Mouse (Mus musculus) left cerebral cortex, adult 8-10 months (tissue): Measurements from ENCODE around the gene Eif2a. TPM values are rescaled to one million over a fixed set of nuclear protein-coding genes. Genes with fewer than 3 reads are reported as not detected.

Experiments used
- DNase-seq, 2 experiments: peaks; one replicate each; pipeline ENCODE4 v3.0.0; 2022; ENCODE audit warnings: low spot score in 2 of 2
- total RNA-seq, 4 experiments: library from RNA; stranded (reverse); gene quantifications; 2 replicates each; pipeline ENCODE4 v1.2.4; 2022

Eif2a gene
- total RNA-seq: 10 to 100 TPM; 42.9 to 56.9 (median 52.9) TPM

DNA sequence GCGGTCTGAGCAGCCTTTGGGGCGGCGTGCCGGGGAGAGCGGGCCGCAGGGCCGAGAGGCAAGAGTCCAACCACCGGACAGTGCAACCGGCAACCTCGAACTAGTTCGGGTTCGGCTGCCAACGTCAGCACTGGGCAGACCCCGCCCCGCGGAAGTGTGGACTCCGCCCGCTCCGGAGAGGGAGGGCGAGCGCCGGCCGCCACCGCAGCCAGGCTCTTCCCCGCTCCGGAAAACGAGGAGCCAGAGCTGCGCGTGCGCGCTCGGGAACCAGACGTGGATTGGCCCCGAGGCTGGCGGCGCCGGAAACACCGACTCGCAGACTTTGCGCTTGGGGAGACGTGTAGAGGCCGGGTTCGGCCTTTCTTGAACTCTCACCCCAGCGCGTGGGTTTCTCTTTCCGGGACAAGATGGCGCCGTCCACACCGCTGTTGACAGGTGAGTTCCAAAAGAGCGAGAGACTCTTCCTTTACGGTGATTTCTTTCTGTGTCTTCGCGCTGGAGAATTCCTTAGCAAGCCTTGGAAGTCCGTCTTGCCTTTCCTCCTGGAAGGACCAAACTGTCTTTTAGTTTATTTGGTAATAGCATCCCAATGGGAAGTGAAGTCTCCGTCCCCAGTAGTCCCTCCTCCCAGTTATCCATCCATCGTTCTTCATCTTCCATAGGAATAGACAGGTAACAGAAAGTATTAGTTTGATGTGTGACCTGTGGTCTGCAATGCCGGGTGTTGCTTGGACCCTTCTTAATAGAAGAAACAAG is at the start of gene Eif2a, which contains the start of gene Serp1:
Gene Eif2a (plus strand): TSS at position 170 of the 756 bp plus-strand sequence.
Gene Serp1 (minus strand): TSS at position 241 of the 756 bp plus-strand sequence.
- peak; percentile 96 to 98 for DNase-seq

DNA sequence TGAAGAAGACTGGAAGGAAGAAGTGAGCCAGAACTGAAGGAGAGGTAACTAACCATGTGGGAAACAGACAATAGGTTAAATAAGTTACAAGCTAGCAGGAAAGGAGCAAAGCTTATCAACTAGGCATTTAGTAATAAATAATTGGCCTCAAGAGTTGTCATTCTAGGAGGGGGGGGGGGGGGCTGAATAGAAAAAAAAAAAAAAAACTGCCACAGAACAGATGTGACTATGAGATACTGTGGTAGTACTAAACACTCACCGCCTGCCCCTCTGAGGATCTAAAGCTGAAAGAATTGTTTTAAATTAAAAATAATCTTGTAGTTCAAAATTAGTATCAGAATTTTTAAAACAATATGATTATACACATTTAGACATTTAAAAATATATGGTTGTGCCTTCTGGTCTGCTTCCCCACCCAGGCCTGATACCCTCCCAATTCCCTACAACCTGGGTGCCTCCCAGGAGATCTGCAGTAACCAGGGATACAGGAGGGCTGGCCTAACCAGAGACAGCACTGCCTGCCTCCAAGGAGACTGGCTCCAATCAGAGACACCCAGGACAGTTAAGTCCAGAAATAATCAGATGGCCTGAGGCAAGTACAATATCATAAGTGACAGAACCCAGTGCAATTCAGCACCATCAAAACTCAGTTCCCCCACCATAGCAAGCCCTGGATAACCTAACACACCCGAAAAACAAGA is 46.7 kb upstream of the Eif2a start:
- no peak for DNase-seq

DNA sequence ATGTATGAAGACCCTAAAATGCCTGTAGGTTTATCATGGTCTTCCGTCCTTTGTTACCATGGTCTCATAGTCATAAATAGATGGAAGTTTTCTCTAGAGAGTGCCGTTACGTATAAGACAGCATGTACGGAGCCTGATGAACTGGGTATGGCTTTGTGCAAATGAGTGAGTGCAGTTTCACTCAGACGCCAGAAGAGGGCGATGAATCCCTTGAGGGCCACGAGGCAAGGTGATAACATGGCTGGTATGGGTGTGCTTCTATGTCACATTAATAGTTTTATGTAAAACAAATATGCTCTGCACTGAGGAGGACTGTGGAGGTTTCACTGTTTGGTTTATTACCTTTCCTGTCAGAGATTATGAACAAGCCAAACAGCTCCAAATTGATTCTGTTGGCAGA is 39.7 kb upstream of the Eif2a start:
- DNase-seq: no peak

DNA sequence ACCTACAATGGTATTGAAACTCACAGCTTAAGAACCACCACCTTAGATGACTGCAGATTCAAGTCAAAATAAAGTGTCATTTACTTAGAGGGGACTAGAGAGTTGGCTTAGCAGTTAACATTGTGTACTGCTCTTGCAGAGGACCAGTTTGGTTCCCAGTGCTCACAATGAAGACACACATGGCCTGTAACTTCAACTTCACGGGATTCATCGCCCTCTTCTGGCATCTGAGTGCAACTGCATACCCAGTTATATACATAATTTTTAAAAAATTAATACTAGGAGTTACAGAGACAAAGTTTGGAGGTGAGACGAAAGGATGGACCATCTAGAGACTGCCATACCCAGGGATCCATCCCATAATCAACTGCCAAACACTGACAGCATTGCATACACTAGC is 38.5 kb upstream of the Eif2a start:
- DNase-seq: no peak

DNA sequence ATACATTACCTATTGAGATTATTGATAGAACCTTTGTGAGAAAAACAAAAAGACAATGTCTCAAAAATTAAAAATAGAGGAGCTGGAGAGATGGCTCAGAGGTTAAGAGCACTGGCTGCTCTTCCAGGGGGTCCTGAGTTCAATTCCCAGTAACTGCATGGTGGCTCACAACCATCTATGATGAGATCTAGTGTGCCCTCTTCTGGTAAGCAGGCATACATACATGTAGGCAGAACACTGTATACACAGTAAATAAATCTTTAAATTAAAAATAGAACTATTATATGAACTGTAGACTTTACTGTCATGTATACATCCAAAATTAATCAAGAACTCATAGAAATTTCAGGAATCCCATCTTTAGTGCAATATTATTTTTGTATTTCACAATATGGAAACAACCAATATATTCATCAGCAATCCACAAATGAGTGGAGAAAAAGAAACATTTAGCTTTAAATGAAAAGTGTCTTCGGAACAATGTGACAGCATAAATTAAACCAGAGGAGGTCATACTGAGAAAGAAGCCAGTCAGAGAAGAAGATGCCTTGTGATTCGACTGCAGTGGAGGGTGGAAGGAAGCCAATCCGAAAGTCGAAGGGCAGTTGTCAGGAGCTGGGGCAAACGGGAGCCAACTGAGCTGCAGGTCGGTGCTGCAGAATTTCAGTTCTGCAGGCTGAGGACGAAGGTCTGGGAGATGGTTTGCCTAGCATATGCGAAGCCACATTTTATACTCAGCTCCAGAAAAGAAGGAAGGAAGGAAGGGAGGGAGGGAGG is 37.4 kb upstream of the Eif2a start:
- no peak for DNase-seq

DNA sequence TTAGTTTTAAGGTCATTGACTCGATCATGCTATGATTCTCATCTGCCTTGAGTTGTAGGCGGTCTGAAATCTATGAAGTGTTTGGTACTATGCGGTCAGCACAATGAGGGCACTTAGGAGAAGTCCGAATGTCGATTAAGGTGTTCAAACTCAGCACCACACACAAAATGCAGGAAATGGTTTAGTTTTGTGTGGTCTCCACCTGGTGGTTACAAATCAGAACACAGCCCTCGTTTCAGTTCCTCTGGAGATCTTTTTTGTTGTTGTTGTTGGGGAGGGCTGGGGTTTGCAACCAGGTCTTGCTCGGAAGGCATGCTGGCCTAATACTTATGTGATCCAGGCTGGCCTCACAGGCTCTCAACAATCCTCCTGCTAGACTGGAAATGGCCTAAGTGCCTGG is 34.8 kb upstream of the Eif2a start:
- peak in 1 of 2 experiments; percentile 28 for DNase-seq

DNA sequence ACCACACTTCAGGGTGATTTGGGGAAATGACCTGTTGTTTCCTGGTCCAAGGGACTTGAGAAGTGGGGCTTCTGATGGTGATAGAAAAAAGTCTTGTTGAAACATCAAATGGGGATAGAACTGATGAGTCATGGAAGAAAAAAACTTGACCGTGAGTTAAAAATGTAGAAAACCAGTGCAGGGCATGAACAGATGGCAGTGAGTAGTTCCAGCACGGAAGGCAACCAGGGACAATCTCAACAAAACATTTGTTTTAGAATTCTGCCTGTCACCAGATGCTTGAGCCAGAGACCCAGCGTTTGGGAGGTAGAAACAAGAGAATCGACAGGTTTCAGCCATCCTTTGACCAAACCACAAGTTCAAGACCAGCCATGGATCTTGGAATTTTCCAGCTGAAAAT is 32.0 kb upstream of the Eif2a start:
- DNase-seq: peak in 1 of 2 experiments; percentile 37

DNA sequence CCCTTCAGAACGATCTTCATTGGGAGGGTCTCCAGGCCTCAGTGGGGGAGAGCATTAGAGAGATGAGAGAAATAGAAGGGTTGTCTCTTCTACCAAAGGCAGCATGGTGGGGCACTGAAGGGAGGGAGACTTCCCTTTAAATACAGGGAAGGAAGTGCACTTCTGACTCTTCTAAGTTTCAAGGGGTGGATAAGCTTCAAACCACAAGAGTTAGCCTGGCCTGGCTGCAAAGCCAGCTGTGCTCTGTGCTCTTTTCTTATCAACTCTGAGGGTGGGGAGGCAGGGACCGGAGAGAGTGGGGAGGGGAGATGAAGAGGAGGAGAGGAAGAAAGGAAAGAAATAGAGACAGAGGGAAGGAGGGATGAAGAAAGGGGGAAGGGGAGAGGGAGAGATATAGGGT is 23.7 kb upstream of the Eif2a start:
- no peak for DNase-seq

DNA sequence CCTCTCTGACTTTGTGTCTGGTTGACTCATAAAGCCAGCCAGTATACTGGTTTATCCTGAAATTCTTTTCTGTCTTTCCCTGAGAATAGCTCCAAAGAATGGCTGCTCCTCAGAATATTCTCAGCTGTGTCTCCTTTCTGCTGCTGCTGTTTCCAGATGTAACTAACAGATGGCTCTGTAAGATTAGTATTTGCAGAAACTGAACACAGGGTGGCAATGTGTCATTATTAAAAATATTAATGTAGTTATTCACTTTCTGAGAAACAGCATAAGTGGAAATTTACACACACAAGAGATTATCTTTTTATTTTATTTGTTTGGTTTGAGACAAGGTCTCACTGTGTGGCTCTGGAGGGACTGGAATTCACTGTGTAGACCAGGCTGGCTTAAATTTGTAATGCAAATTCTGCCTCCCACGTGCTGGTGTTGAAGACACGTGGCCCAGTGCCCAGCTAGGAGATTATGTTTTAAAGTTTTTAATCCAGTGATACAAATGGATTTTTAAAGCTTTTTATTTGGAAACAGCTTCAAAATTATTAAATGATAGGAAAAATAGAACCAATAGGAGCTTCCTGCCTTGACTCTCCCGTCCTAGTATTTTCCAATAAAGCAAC is 21.8 kb upstream of the Eif2a start:
- no peak for DNase-seq

DNA sequence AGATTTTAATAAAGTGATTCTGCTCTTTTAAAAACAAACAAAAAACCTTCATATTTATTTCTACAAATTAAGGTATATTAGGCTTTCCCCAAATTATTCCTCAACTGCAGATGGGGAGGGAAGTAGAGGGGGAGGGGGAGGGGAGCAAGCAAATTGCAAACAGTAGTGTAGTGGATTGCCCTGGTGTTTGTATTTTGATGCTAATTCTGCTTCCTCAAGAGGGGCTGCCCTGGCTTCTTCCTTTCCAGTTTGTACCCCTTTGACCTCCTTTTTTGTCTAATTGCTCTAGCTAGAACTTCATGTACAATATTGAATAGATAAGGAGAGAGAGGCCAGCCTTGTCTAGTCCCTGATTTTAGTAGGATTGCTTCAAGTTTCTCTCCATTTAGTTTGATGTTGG is 20.9 kb upstream of the Eif2a start:
- no peak for DNase-seq

DNA sequence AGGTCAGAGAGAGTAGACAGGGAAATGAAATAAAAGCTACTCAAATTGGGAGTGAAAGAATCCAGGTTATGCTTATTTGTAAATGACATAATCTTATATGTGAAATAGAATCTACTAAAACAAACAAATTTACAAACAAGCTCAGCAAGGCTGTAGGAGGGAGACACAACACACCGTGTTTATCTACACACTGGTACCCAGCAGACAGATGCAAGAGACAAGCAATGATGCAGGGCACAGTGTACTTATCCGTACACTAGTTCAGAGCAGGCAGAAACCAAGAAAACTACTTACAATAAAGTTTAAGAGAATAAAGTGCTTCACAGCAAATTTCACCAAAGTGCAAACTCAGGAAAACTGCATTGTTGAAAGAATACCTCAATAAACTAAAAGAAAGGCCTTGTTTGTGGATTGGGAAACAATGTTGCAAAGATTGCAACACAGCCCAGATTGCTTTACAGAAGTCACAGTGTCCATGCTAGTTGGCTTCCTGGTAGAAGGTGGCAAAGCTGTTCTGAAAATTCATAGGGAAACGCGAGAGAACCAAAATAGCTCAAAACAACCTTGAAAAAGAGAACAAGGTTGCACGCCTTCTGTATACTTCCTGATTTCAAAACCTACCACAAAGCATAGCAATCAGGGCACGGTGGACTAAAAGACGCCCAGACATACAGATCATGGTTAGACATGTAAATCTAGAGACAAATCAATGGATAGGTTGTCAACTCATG is 17.4 kb upstream of the Eif2a start:
- DNase-seq: no peak

DNA sequence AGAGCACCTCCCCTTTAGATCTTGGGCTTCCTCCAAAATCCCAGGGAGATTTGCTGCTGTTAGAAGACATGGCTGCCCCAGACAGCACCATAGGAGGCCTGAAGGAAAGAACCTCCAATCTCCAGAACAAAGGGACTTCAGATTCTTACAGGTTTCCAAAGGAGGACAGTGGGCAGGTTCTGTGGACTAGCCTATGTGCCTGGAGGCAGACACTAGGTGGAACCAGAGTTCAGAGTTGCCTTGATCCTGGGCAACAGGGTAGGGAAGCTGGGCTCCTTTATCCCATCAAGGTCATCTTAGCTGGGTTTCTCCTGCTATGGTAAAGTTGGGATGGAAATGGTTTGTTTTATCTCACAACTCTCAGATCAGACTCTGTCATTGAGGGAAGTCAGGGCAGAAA is 14.0 kb upstream of the Eif2a start:
- DNase-seq: no peak

DNA sequence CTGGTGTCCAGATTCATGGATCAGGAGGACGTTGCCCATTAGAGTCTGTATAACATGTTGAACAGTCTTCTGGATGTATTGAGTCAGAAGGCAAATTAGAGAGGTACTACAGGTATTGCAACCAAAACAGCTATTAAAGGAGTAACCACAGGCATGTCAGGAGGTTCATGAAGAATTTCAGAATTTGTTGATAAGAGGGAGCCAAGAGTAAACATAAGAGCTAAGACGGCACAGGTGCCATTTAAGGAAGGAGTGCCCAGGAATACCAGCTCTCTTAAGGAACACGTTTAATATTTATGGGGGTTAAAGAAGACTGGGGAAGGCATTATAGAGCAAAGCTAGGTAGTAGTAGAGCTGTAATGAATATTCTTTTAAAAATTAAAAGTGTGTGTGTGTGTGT is 12.9 kb upstream of the Eif2a start:
- no peak for DNase-seq

DNA sequence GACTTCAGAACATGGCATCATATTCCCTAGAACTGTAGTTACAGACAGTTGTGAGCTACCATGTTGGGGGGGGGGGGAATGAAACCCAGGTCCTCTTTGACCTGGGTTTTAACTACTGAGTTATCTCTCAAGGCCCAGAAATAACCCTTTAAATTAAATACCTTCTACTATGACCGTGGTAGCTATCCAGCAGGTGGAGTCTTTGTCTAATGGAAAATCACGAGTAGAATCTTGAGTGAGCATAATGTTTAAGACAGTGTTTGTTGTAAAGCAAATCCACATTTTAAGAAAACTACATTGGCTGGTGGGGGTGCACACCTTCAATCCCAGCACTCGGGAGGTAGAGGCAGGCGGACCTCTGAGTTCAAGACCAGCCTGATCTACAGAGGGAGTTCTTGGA is 12.1 kb upstream of the Eif2a start:
- no peak for DNase-seq

DNA sequence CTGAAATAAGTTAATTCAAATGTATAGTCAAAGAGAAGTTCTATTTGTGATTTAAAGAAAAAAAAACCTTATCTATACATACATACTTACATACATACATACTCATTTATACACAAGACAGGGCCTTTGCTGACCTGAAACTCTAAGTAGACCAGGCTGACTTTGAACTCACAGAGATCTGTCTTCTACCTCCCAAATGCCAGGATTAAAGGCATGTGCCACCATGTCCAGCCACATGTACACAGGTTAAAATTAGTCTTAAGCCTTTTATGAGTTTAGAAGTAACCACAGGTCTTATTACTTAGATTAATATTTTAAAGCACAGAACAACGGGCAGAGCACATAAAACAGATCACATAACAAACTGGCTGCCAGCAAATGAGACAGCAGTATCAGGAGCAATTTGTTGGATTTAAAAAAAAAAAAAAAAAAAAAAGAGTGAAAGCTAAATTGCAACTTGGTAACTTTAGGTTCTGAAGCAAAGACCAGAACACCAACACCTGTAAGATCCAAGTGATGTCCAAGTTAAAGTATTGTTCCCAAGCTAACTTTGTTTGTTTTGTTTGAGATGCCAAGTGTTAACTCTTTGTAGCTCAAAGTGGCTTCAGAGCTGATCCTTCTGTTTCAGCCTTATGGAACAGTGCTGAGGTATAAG is 9.5 kb upstream of the Eif2a start:
- DNase-seq: no peak

DNA sequence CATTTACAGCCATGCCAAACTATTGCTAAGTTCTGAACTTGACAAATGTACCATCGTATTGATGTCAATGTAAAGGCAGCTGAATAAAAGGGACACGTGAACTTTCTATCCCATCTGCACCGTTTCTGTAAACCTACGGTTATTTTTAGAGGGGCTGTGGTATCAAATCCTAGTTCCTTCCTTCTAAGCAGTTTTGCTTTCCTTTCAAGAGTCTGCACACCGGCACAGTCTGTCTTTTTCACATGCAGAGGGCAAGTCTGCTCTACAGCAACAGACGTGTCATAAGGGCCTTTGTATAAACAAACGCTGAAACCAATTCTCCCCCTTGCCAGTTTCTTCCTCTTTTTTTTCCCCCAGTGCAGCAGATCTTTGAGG is 9.0 kb upstream of the Eif2a start:
- DNase-seq: no peak

DNA sequence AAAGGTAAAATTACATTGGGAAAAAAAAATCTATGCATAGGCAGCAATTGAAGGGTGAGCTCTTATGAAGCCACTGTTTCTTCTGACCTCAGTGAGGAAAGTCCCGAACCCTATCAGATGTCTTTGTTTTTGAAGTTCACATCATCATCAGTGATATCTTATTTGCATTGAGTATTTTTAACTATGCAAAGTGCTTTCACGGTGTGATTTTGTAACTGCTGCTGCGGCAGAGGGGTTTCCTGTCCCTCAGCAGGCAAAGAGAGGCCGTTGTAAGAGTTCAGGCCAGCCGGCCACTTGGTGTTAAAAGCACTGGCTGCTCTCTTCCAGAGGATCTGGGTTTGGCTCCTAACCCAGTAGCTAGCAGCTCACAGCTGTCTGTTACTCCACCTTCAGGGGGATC is 8.4 kb upstream of the Eif2a start:
- no peak for DNase-seq

DNA sequence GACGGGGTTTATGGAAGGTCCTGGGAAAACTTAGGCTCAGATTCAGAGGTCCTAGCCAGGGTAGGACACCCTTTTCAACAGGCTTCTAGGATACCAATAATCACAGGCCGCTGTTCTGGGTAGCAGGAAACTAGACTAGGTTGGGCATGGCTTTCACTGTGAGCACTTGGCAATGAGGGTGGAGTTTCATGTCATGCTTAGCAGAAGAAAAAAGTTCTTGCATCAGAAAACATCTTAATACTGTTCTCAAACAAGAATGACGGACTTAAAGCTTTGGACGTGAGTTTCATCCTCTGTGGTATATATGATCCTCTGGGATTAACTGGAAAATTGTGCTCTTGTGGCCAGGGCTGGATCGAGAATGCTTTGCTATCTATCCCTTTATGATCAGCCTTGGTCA is 7.8 kb upstream of the Eif2a start:
- DNase-seq: no peak

DNA sequence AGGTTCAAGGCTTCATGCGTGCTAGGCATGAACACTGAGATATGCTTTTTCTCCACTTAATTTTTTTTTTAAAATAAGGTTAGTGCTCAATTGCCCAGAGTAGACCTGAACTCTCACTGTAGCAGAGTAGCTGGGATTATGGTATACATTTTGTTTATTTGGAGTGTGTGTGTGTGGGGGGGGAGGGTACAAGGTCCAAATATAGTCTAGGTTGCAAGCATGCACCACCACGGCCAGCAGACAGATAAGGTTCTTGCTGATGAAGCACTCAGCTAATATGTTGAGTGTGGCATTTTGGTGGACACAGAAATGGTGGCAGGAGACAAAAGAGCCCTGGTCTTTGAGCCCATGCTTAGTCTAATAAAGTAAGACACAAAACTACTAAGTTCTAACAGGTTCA is 6.7 kb upstream of the Eif2a start:
- DNase-seq: no peak

DNA sequence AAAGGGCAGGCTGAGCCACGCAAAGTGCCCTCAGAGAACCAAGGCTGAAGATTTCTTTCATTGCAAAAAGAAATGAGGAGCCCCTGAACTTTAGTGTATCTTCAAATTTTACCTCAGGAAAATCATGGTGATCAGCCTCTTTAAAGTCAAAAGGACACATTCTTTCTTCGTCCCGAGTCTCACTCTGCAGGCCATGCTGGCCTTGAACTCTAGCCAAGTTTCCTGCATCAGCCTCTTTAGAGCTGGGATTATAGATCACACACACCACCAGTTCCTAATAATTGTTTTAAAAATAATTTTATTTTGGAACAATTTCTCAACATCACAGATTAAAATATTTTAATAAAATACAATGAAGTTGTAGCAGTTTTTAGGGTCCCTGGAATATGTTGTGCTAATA is 6.1 kb upstream of the Eif2a start:
- no peak for DNase-seq

DNA sequence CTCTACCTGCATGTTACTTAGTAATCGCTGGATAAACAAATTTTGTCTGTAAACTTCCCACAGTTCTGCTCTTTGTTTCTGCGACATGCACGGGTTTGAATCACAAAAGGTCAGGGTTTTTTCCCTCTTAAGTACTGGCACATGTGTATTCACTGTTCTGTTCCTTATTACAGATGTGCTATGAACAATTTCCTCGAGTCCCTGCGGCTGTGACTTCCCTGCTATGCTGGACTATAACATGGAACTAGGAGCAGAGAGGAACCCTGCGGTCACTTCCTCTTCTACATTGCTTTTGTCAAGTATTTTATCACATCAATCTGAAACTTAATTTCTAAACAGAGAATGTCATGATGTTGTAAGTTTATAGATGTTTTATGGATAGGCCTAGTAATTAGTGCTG is 5.3 kb upstream of the Eif2a start:
- no peak for DNase-seq
